Mouse (Mus musculus) kidney, embryonic 16.5 days (tissue): ENCODE results near the gene Inca1. TPM values are rescaled to one million over a fixed set of nuclear protein-coding genes. Genes with fewer than 3 reads are reported as not detected.

Source experiments
- ATAC-seq: fragments of 200-750 bp; cut with Nextera tagmentation; 2 replicates; pipeline ENCODE4 v1.8.0; 2017; ENCODE audit warnings: moderate TSS enrichment; ENCODE audit not compliant: low FRiP score, low TSS enrichment
- H3K27ac ChIP-seq: fragments of 300-500 bp; sonication (generic); 2 replicates; pipeline ENCODE4 v1.5.1; 2014; ENCODE audit warnings: low read length
- H3K27me3 ChIP-seq: fragments of 300-500 bp; sonication (generic); 2 replicates; pipeline ENCODE4 v1.6.1; 2014; ENCODE audit warnings: low read length, control low read depth, mixed read lengths; ENCODE audit not compliant: insufficient read depth
- H3K36me3 ChIP-seq: fragments of 300-500 bp; sonication (generic); 2 replicates; pipeline ENCODE4 v1.6.1; 2014; ENCODE audit warnings: low read length, control low read depth, mixed read lengths; ENCODE audit not compliant: insufficient read depth
- H3K4me1 ChIP-seq: fragments of 300-500 bp; sonication (generic); 2 replicates; pipeline ENCODE4 v1.6.1; 2014; ENCODE audit warnings: low read length, control low read depth, mixed read lengths; ENCODE audit not compliant: insufficient read depth
- H3K4me2 ChIP-seq: fragments of 300-500 bp; sonication (generic); replicated peaks from 2 replicates; pipeline ENCODE4 v1.6.1; 2014; ENCODE audit warnings: low read depth, low read length
- H3K4me3 ChIP-seq: fragments of 300-500 bp; sonication (generic); 2 replicates; pipeline ENCODE4 v1.5.1; 2014; ENCODE audit warnings: mild to moderate bottlenecking, low read length
- H3K9ac ChIP-seq: fragments of 300-500 bp; sonication (generic); replicated peaks from 2 replicates; pipeline ENCODE4 v1.6.1; 2014; ENCODE audit warnings: low read length
- H3K9me3 ChIP-seq: fragments of 300-500 bp; sonication (generic); 2 replicates; pipeline ENCODE4 v1.6.1; 2016; ENCODE audit warnings: low read length, control low read depth
- WGBS: fragments of 180-500 bp; shearing (Covaris S2); extraction: QIAGEN DNeasy Blood & Tissue Kit; methylation state at CpG from one replicate; pipeline ENCODE4 v1.1.7; 2014; 5-methylcytosine and 5-hydroxymethylcytosine counted together
- polyA plus RNA-seq: library from polyadenylated mRNA; unstranded; fragments of >200 nt; fragmentation: Nextera tagmentation; extraction: Ambion mirVana; gene quantifications from 2 replicates; pipeline ENCODE4 v1.2.1, GENCODE M21; 2015

The Inca1 gene
- polyA plus RNA-seq, 1 experiment from 2014 or later: 1.6 TPM

GRCm38 (mm10) chr11:70730427-70731038 is 30.6 kb upstream of the Inca1 start:
- no peaks in the 10 kb centered on the region for H3K9me3 ChIP-seq
- H3K36me3 ChIP-seq: peaks cover 36% of the 10 kb centered on the region
- ATAC-seq: no peak
- no peaks in the 10 kb centered on the region for H3K27me3 ChIP-seq
- no peak overlapping the region for H3K9ac ChIP-seq
- no peak overlapping the region for H3K4me3 ChIP-seq
- no peak overlapping the region for H3K4me2 ChIP-seq
- no peaks in the 10 kb centered on the region for H3K4me1 ChIP-seq
- 79% methylated on average over 9 of the region's 9 CpGs for WGBS
- H3K27ac ChIP-seq: no peak overlapping the region

- ATAC-seq: no peak
Measured at GRCm38 (mm10) chr11:70727385-70727784, 27.4 kb upstream of the Inca1 start.

GRCm38 (mm10) chr11:70726585-70726984 is 26.6 kb upstream of the Inca1 start:
- Histone ChIP-seq H3K9ac (no peak overlapping the region), H3K4me1 (no peaks in the 10 kb centered on the region), H3K27me3 (no peaks in the 10 kb centered on the region), H3K27ac (no peak overlapping the region), H3K4me2 (no peak overlapping the region), H3K9me3 (no peaks in the 10 kb centered on the region), H3K36me3 (peaks cover 65% of the 10 kb centered on the region), H3K4me3 (no peak overlapping the region)
- ATAC-seq: no peak
- WGBS: 77% methylated on average over 2 of the region's 2 CpGs

More at GRCm38 (mm10) chr11:70727385-70727784, 27.4 kb upstream of the Inca1 start:
- no peaks in the 10 kb centered on the region for H3K27me3 ChIP-seq
- no peak overlapping the region for H3K4me2 ChIP-seq
- H3K9me3 ChIP-seq: no peaks in the 10 kb centered on the region
- no peak overlapping the region for H3K27ac ChIP-seq
- H3K4me1 ChIP-seq: no peaks in the 10 kb centered on the region
- WGBS: 85% methylated on average over 5 of the region's 5 CpGs
- peaks cover 59% of the 10 kb centered on the region for H3K36me3 ChIP-seq
- H3K4me3 ChIP-seq: no peak overlapping the region
- H3K9ac ChIP-seq: no peak overlapping the region

GRCm38 (mm10) chr11:70724706-70725105 is 24.8 kb upstream of the Inca1 start:
- 86% methylated on average over 9 of the region's 9 CpGs for WGBS
- ATAC-seq: no peak

GRCm38 (mm10) chr11:70721072-70721471 is 21.1 kb upstream of the Inca1 start:
- no peaks in the 10 kb centered on the region for H3K4me1 ChIP-seq
- 96% methylated on average over 3 of the region's 3 CpGs for WGBS
- H3K4me3 ChIP-seq: no peak overlapping the region
- no peak for ATAC-seq
- no peak overlapping the region for H3K4me2 ChIP-seq
- no peak overlapping the region for H3K27ac ChIP-seq
- H3K36me3 ChIP-seq: peaks cover 79% of the 10 kb centered on the region
- H3K9ac ChIP-seq: no peak overlapping the region
- no peaks in the 10 kb centered on the region for H3K27me3 ChIP-seq
- H3K9me3 ChIP-seq: no peaks in the 10 kb centered on the region

More at GRCm38 (mm10) chr11:70724706-70725105, 24.8 kb upstream of the Inca1 start:
- H3K4me3 ChIP-seq: no peak overlapping the region
- H3K36me3 ChIP-seq: peaks cover 75% of the 10 kb centered on the region
- no peaks in the 10 kb centered on the region for H3K27me3 ChIP-seq
- H3K9me3 ChIP-seq: no peaks in the 10 kb centered on the region
- H3K4me2 ChIP-seq: no peak overlapping the region
- no peak overlapping the region for H3K9ac ChIP-seq
- H3K27ac ChIP-seq: no peak overlapping the region
- H3K4me1 ChIP-seq: no peaks in the 10 kb centered on the region

GRCm38 (mm10) chr11:70720567-70720966 is 20.6 kb upstream of the Inca1 start:
- Histone ChIP-seq H3K4me3 (no peak overlapping the region), H3K9me3 (no peaks in the 10 kb centered on the region), H3K4me1 (no peaks in the 10 kb centered on the region), H3K36me3 (peaks cover 76% of the 10 kb centered on the region), H3K4me2 (no peak overlapping the region), H3K27me3 (no peaks in the 10 kb centered on the region), H3K9ac (no peak overlapping the region), H3K27ac (no peak overlapping the region)
- 89% methylated on average over 3 of the region's 3 CpGs for WGBS
- ATAC-seq: no peak

GRCm38 (mm10) chr11:70718481-70718880 is 18.5 kb upstream of the Inca1 start:
- ATAC-seq: no peak
- Histone ChIP-seq H3K27ac (no peak overlapping the region), H3K4me3 (no peak overlapping the region), H3K9ac (no peak overlapping the region), H3K4me2 (no peak overlapping the region), H3K27me3 (no peaks in the 10 kb centered on the region), H3K4me1 (no peaks in the 10 kb centered on the region), H3K36me3 (peaks cover 61% of the 10 kb centered on the region), H3K9me3 (no peaks in the 10 kb centered on the region)
- WGBS: 65% methylated on average over 5 of the region's 5 CpGs

GRCm38 (mm10) chr11:70715832-70716231 is 15.9 kb upstream of the Inca1 start:
- H3K9me3 ChIP-seq: no peaks in the 10 kb centered on the region
- no peak overlapping the region for H3K27ac ChIP-seq
- H3K4me2 ChIP-seq: no peak overlapping the region
- WGBS: 90% methylated on average over 6 of the region's 6 CpGs
- H3K36me3 ChIP-seq: peaks cover 57% of the 10 kb centered on the region
- no peaks in the 10 kb centered on the region for H3K27me3 ChIP-seq
- H3K4me1 ChIP-seq: no peaks in the 10 kb centered on the region
- ATAC-seq: no peak
- no peak overlapping the region for H3K9ac ChIP-seq
- no peak overlapping the region for H3K4me3 ChIP-seq

GRCm38 (mm10) chr11:70713222-70713621 is 13.3 kb upstream of the Inca1 start:
- Histone ChIP-seq H3K36me3 (peaks cover 62% of the 10 kb centered on the region), H3K9ac (no peak overlapping the region), H3K4me1 (no peaks in the 10 kb centered on the region), H3K9me3 (no peaks in the 10 kb centered on the region), H3K27me3 (no peaks in the 10 kb centered on the region), H3K4me2 (no peak overlapping the region), H3K4me3 (no peak overlapping the region), H3K27ac (no peak overlapping the region)
- ATAC-seq: no peak
- 82% methylated on average over 6 of the region's 6 CpGs for WGBS

GRCm38 (mm10) chr11:70711026-70711425 is 11.1 kb upstream of the Inca1 start:
- no peak overlapping the region for H3K4me2 ChIP-seq
- H3K9me3 ChIP-seq: no peaks in the 10 kb centered on the region
- 89% methylated on average over 10 of the region's 10 CpGs for WGBS
- no peaks in the 10 kb centered on the region for H3K27me3 ChIP-seq
- H3K4me1 ChIP-seq: no peaks in the 10 kb centered on the region
- no peak for ATAC-seq
- H3K9ac ChIP-seq: no peak overlapping the region
- no peak overlapping the region for H3K4me3 ChIP-seq
- H3K27ac ChIP-seq: no peak overlapping the region
- H3K36me3 ChIP-seq: peaks cover 61% of the 10 kb centered on the region
